Mouse (Mus musculus) neural tube, embryonic 14.5 days (tissue): Measurements from ENCODE around the gene Adnp. TPM values are rescaled to one million over a fixed set of nuclear protein-coding genes. Genes with fewer than 3 reads are reported as not detected.

ENCODE experiments used
- ATAC-seq: fragments of 200-750 bp; cut with Nextera tagmentation; 2 replicates; pipeline ENCODE4 v1.8.0; 2017; ENCODE audit warnings: low read depth, mild to moderate bottlenecking, moderate TSS enrichment, moderate library complexity
- H3K27ac ChIP-seq: fragments of 300-500 bp; sonication (generic); 2 replicates; pipeline ENCODE4 v1.5.1; 2014; ENCODE audit warnings: low read depth, mild to moderate bottlenecking, control low read depth, low read length, moderate library complexity, mixed read lengths
- H3K27me3 ChIP-seq: fragments of 300-500 bp; sonication (generic); 2 replicates; pipeline ENCODE4 v1.6.1; 2014; ENCODE audit warnings: low read length; ENCODE audit not compliant: control insufficient read depth, insufficient read depth
- H3K36me3 ChIP-seq: fragments of 300-500 bp; sonication (generic); 2 replicates; pipeline ENCODE4 v1.6.1; 2014; ENCODE audit warnings: low read length, mixed read lengths; ENCODE audit not compliant: control insufficient read depth, insufficient read depth
- H3K4me1 ChIP-seq: fragments of 300-500 bp; sonication (generic); 2 replicates; pipeline ENCODE4 v1.6.1; 2014; ENCODE audit warnings: low read length; ENCODE audit not compliant: control insufficient read depth, insufficient read depth
- H3K4me2 ChIP-seq: fragments of 300-500 bp; sonication (generic); 2 replicates; pipeline ENCODE4 v1.6.1; 2014; ENCODE audit warnings: mild to moderate bottlenecking, low read depth, low read length, control low read depth
- H3K4me3 ChIP-seq: fragments of 300-500 bp; sonication (generic); 2 replicates; pipeline ENCODE4 v1.5.1; 2014; ENCODE audit warnings: low read depth, low read length, control low read depth, mixed read lengths
- H3K9ac ChIP-seq: fragments of 300-500 bp; sonication (generic); replicated peaks from 2 replicates; pipeline ENCODE4 v1.6.1; 2014; ENCODE audit warnings: low read depth, mild to moderate bottlenecking, control low read depth, low read length, mixed read lengths
- H3K9me3 ChIP-seq: fragments of 300-500 bp; sonication (generic); 2 replicates; pipeline ENCODE4 v1.6.1; 2016; ENCODE audit warnings: low read length; ENCODE audit not compliant: control insufficient read depth
- WGBS: fragments of 180-500 bp; shearing (Covaris S2); extraction: QIAGEN DNeasy Blood & Tissue Kit; methylation state at CpG from one replicate; pipeline ENCODE4 v1.1.7; 2014; 5-methylcytosine and 5-hydroxymethylcytosine counted together
- polyA plus RNA-seq: library from polyadenylated mRNA; unstranded; fragments of >200 nt; fragmentation: Nextera tagmentation; extraction: Ambion mirVana; gene quantifications from 2 replicates; pipeline ENCODE4 v1.2.1, GENCODE M21; 2014

The Adnp gene
- polyA plus RNA-seq, 1 experiment from 2014 or later: 3.4 TPM

DNA sequence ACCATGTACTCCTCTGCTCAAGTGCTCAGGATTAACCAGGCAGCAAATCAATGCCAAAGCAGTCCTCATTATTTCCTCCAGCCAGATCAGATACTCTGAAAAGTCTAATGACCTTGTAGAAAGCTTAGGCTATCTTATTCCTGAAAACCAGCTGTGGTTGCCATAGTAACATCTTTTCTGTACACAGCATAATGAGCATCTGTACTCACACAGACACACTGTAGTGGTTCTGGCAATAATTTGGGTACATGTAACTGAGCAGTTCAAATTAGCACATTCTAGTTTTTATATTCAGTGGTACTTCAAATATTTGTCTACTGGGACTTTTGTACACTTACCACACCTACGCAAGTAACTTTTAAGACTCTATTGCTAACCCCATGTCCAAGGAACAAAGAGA is 8.5 kb downstream of the Adnp start:
- Histone ChIP-seq H3K4me2 (no peak overlapping the region), H3K27me3 (no peaks in the 10 kb centered on the region), H3K4me3 (no peak overlapping the region), H3K27ac (no peak overlapping the region), H3K9ac (no peak overlapping the region), H3K9me3 (no peaks in the 10 kb centered on the region), H3K36me3 (no peaks in the 10 kb centered on the region), H3K4me1 (peaks cover 47% of the 10 kb centered on the region)
- WGBS: 87% methylated on average over 1 of the region's 1 CpGs
- no peak for ATAC-seq

DNA sequence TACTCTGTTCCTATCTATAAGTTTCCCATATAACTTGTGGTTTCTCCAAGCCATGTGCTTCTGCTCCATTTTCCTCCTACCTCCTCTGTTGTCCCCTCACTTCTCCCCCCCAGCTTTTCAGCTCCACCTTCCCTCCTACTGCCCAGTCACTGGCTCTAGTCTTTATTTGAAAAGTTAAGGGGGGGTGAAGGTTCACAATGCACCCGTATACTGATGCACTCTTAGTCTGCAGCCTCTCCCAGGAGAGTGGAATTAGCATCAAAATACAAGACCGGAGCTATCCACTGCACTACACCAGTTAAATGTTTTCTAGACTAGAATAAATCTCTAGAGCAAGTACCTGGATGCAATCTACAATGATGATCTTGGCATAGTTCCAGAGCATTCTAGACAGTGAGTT is 11.2 kb downstream of the Adnp start:
- no peak for ATAC-seq

DNA sequence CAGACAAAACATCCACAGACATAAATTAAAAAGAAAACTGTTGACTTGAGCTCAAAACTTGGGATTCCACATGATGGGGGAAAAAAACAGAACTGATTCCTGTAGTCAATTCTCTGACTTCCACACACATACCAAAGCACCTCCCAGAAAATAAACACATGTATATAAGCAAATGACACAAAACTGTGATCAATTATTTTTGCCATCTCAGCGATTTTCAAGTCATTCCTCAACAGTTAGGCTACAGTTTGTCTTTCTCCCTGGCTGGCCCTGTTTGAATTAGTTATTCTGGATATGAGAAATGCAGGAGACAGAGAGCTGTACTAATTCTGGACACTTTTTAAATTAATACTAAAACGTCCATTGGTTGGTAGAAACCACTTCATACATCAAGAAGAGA is 13.2 kb downstream of the Adnp start:
- no peaks in the 10 kb centered on the region for H3K27me3 ChIP-seq
- no peaks in the 10 kb centered on the region for H3K9me3 ChIP-seq
- no peak overlapping the region for H3K4me2 ChIP-seq
- H3K36me3 ChIP-seq: no peaks in the 10 kb centered on the region
- no peak overlapping the region for H3K4me3 ChIP-seq
- no peak overlapping the region for H3K9ac ChIP-seq
- H3K27ac ChIP-seq: no peak overlapping the region
- 84% methylated on average over 2 of the region's 2 CpGs for WGBS
- H3K4me1 ChIP-seq: peaks cover 26% of the 10 kb centered on the region; the same call in 1 of the 2 replicates
- no peak for ATAC-seq

More for the DNA sequence above, 11.2 kb downstream of the Adnp start:
- no peaks in the 10 kb centered on the region for H3K9me3 ChIP-seq
- peaks cover 41% of the 10 kb centered on the region for H3K4me1 ChIP-seq
- no peaks in the 10 kb centered on the region for H3K27me3 ChIP-seq
- WGBS: 32% methylated on average over 2 of the region's 2 CpGs
- H3K4me2 ChIP-seq: no peak overlapping the region
- no peak overlapping the region for H3K4me3 ChIP-seq
- no peak overlapping the region for H3K9ac ChIP-seq
- H3K27ac ChIP-seq: no peak overlapping the region
- no peaks in the 10 kb centered on the region for H3K36me3 ChIP-seq

DNA sequence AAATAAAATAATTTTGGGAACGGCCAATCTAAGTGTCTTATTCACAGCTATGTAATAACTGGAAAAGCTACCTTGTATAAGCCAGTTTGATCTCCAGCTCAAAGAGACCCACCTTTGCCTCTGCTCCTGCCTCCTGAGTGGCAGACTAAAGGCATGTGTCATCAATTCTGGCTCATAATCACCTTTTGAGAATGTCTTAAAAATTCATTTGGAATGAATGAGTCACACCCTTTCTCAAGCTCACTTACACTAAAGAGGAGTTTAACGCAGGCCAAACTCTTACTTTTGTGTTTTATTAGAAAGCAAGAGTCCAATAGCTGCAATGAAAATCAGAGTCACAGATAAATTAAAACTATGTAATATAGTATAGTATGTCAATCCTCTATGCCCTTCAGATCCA is 15.1 kb downstream of the Adnp start:
- H3K4me3 ChIP-seq: no peak overlapping the region
- H3K9ac ChIP-seq: no peak overlapping the region
- no peak overlapping the region for H3K4me2 ChIP-seq
- no peak overlapping the region for H3K27ac ChIP-seq
- no peaks in the 10 kb centered on the region for H3K9me3 ChIP-seq
- H3K4me1 ChIP-seq: peaks cover 19% of the 10 kb centered on the region; the same call in 1 of the 2 replicates
- H3K36me3 ChIP-seq: peaks cover 2% of the 10 kb centered on the region
- 93% methylated on average over 2 of the region's 2 CpGs for WGBS
- no peaks in the 10 kb centered on the region for H3K27me3 ChIP-seq
- no peak for ATAC-seq

DNA sequence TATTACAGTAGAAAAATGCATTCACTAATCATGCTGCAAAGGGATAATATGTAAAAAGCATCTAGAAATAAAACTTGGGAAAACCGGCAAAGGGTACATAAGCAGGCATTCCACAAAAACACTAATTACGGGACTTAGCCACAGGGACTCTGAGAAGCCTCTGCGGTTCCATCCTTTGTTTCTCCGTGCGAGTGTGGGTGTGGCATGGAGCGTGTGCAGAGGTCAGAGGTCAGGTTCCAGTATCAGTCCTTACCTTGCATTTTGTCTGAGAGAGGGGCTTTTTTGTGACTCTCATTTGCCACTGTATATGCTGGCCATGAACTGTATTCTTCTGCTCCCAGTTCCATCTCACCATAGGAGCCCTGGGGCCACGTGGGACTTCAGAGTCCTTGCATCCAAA is 31.0 kb downstream of the Adnp start:
- Histone ChIP-seq H3K4me3 (no peak overlapping the region), H3K36me3 (peaks cover 12% of the 10 kb centered on the region), H3K4me2 (no peak overlapping the region), H3K4me1 (no peaks in the 10 kb centered on the region), H3K27ac (no peak overlapping the region), H3K9ac (no peak overlapping the region), H3K27me3 (no peaks in the 10 kb centered on the region), H3K9me3 (no peaks in the 10 kb centered on the region)
- WGBS: 35% methylated on average over 7 of the region's 7 CpGs
- no peak for ATAC-seq

DNA sequence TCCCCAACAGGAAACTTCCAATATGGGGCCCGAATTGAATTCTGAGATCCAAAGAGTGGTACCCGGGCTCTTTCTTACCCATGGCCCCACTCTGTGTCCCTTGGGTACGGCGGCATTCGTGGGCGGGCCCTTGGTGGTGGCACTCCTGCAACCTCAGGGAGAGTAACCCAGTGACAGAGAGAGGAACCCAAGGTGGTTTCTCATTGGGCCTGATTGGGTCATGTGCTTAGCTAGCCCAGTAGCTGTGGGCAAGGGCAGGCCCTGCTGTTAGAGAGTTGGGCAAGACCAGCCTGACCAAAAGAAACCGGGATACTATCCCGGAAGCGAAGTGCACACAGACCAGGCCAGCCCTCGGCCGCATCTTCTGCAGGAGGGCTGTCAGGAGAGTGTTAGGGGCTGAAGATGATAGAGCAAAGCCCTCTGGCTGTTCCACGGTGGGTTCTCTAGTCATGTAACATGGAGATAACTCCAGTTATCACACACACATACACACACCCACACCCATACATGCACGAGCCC is 36.7 kb downstream of the Adnp start:
- Histone ChIP-seq H3K9me3 (no peaks in the 10 kb centered on the region), H3K27ac (no peak overlapping the region), H3K27me3 (no peaks in the 10 kb centered on the region), H3K4me2 (no peak overlapping the region), H3K4me3 (no peak overlapping the region), H3K36me3 (no peaks in the 10 kb centered on the region), H3K9ac (no peak overlapping the region), H3K4me1 (no peaks in the 10 kb centered on the region)
- ATAC-seq: peak; percentile 76; the same call in 1 of the 2 replicates
- WGBS: 10% methylated on average over 13 of the region's 13 CpGs

DNA sequence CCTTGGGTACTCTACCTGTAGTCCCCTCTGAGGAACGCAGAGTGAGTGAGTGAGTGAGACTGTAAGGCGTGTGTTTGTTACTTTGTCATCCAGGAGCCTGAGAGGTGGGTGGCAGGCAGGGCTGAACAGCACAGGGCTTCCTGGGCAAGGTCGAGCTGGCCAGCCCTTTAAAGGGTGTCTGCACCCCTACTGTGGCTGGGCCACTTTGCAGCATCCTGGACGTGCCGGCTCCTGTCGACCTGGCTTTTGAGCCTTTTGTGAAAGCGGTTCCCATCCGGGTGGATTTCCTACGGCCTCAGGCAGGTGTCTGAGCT is 37.2 kb downstream of the Adnp start:
- Histone ChIP-seq H3K27me3 (no peaks in the 10 kb centered on the region), H3K36me3 (no peaks in the 10 kb centered on the region), H3K27ac (no peak overlapping the region), H3K9ac (no peak overlapping the region), H3K4me3 (no peak overlapping the region), H3K4me1 (no peaks in the 10 kb centered on the region), H3K9me3 (no peaks in the 10 kb centered on the region), H3K4me2 (no peak overlapping the region)
- 4% methylated on average over 9 of the region's 9 CpGs for WGBS
- no peak for ATAC-seq

DNA sequence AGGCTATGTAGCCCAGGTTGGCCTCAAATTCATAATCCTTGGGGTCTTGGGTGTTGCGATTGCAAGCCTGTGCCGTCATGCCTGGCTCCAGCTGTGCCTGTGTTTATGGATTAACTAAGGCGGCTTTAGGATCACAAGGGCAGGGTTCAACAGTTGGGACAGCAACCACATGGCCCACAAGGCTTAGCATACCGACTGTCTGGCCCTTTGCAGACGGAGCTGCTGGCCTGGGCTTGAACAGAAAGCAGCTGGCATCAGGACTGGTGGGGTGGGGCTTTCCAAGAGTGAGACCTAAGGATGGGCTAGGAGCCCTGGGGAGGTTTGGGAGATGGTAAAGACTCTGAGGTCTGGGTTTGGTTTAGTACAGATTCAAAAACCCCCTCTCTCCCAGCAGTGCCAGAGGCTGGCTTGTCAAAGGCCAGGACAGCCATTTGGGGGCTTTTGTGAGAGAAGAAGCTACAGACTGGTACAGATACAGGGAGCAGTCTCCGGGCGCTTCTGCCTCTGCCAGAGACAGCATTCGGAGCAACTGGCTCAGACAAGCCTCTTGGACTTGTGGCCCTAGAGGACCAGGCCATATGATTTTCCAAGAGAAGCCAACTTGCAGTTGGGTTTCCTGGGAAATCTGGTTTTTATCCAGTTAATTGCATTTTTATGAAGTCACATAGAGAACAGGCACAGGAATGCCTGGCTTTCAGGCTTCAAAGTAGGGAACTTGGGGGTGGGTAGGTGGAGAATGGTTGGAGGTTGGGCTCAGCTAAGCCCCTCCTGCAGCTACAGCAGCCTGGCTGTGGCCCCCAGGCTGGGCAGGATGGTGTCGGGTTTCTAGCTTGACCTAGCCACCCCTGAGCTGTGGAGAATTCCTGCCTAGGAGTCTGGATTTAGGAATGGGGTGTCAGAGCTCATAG is 37.8 kb downstream of the Adnp start:
- Histone ChIP-seq H3K9ac (no peak overlapping the region), H3K27ac (no peak overlapping the region)
- 47% methylated on average over 9 of the region's 9 CpGs for WGBS

DNA sequence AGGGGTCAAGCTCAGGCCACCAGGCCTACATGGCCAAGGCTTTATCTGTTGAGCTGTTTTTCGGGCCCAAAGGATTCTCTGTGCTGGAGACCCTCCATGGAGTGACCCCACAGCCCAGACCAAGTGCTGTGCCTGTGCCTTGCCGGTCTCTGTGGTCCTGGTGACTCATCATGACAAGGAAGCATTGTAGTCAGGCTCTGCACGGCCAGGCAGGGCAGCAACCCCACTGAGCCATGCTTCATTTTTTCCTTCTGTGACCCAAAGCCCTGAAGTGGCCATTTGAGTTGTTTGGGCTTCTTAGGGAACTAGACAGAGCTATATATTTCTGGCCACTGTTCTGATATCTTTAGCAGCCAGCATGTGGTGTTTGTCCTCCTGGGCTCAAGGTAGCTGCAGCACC is 39.1 kb downstream of the Adnp start:
- WGBS: 53% methylated on average over 3 of the region's 3 CpGs
- no peaks in the 10 kb centered on the region for H3K27me3 ChIP-seq
- H3K9ac ChIP-seq: no peak overlapping the region
- H3K36me3 ChIP-seq: no peaks in the 10 kb centered on the region
- no peak overlapping the region for H3K27ac ChIP-seq
- no peaks in the 10 kb centered on the region for H3K4me1 ChIP-seq
- ATAC-seq: no peak
- H3K9me3 ChIP-seq: no peaks in the 10 kb centered on the region
- H3K4me3 ChIP-seq: no peak overlapping the region
- H3K4me2 ChIP-seq: no peak overlapping the region

More for the DNA sequence above, 37.8 kb downstream of the Adnp start:
- Histone ChIP-seq H3K4me2 (no peak overlapping the region), H3K36me3 (no peaks in the 10 kb centered on the region), H3K4me1 (no peaks in the 10 kb centered on the region), H3K9me3 (no peaks in the 10 kb centered on the region), H3K4me3 (no peak overlapping the region), H3K27me3 (no peaks in the 10 kb centered on the region)
- ATAC-seq: no peak
